Mouse (Mus musculus): ENCODE results near the gene Fam149b. TPM values are rescaled to one million over a fixed set of nuclear protein-coding genes. Genes with fewer than 3 reads are reported as not detected.

The Fam149b gene
- polyA plus RNA-seq, 1 experiment from 2014 or later, result 32.8 TPM

DNA sequence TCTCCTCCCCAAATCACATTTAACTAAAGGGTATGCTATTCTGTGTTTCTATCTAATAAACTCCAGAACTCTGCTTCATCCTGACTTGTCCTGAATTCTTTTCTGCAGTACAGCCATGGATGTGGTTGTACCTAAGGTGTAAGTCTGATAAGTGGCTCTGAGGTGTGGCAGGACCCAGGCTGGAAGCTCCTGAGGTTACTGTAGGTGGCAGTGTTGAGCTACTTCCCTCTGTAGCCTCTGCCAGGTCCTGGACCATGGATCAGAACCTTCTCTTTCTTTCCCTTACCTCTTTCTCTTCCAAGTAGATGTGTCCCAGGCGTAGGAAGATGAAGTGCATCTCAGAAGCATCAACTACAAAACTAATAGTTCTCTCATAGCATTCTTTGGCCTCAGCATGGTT is 52.1 kb downstream of the Fam149b start:
- Histone ChIP-seq H3K27ac (replicated peaks; ENCODE audit: low read depth, low read length) (no peak overlapping the region), H3K9ac (ENCODE audit: low read depth, low read length) (no peak overlapping the region), H3K27me3 (replicated peaks; ENCODE audit: control insufficient read depth, insufficient read depth, low read length) (no peaks in the 10 kb centered on the region), H3K4me2 (ENCODE audit: low read depth, low read length) (no peak overlapping the region), H3K4me3 (ENCODE audit: low read depth, low read length) (no peak overlapping the region), H3K4me1 (ENCODE audit: control insufficient read depth, insufficient read depth, low read length) (no peaks in the 10 kb centered on the region), H3K36me3 (ENCODE audit: control insufficient read depth, insufficient read depth, low read length) (no peaks in the 10 kb centered on the region), H3K9me3 (ENCODE audit: control insufficient read depth, low read length) (no peaks in the 10 kb centered on the region)
- DNase-seq (ENCODE audit: low spot score) (peak; percentile 30), ATAC-seq (ENCODE audit: low read depth) (peak; percentile 58; the same call in 1 of the 2 replicates)
- 54% methylated on average over 1 of the region's 1 CpGs for WGBS

DNA sequence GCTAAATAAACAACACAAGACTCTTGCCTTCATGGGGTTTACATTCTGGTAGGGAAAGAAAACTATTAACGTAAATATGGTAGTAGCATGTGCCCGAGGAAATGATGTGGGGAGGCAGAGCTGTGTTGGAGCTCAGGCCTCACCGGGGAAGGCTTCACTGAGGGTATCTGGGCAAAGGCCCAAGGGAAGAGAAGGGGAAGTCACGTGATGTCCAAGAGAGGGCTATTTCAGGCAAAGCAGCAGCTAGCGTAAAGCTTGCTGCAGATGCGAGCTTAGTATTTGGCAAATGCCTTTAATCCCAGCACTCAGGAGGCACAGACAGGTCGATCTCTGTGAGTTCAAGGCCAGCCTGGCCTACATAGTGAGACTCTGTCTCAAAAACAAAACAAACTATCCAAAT is 74.3 kb downstream of the Fam149b start:
- WGBS, result 62% methylated on average over 7 of the region's 7 CpGs
- no peak for ATAC-seq (ENCODE audit: low read depth)
- no peaks in the 10 kb centered on the region for H3K36me3 ChIP-seq (ENCODE audit: control insufficient read depth, insufficient read depth, low read length)
- no peaks in the 10 kb centered on the region for H3K4me1 ChIP-seq (ENCODE audit: control insufficient read depth, insufficient read depth, low read length)
- H3K27ac ChIP-seq (replicated peaks; ENCODE audit: low read depth, low read length), result no peak overlapping the region
- no peaks in the 10 kb centered on the region for H3K9me3 ChIP-seq (ENCODE audit: control insufficient read depth, low read length)
- no peak overlapping the region for H3K9ac ChIP-seq (ENCODE audit: low read depth, low read length)
- DNase-seq (ENCODE audit: low spot score), result no peak
- no peak overlapping the region for H3K4me3 ChIP-seq (ENCODE audit: low read depth, low read length)
- no peak overlapping the region for H3K4me2 ChIP-seq (ENCODE audit: low read depth, low read length)
- H3K27me3 ChIP-seq (replicated peaks; ENCODE audit: control insufficient read depth, insufficient read depth, low read length), result no peaks in the 10 kb centered on the region

DNA sequence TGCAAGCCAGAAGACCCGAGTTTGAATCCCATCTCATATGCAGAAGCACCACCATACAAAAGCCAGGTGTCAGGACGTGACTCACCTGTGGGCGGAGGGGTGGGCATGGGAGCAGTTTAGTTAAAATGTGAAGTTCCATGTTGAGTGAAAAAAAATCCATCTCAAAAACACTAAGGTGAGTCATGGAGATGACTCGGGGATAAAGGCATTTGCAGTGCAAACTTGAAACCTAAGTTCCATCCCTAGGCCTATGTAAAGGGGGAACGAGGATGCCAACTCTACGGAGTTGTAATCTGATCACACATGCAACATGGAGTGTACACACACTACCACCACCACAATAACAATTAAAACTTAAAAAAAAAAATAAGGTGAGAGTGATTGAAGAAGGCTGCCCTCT is 75.1 kb downstream of the Fam149b start:
- H3K9ac ChIP-seq (ENCODE audit: low read depth, low read length), result no peak overlapping the region
- H3K27ac ChIP-seq (replicated peaks; ENCODE audit: low read depth, low read length), result no peak overlapping the region
- DNase-seq (ENCODE audit: low spot score) (no peak), ATAC-seq (ENCODE audit: low read depth) (no peak)
- no peaks in the 10 kb centered on the region for H3K27me3 ChIP-seq (replicated peaks; ENCODE audit: control insufficient read depth, insufficient read depth, low read length)
- H3K4me2 ChIP-seq (ENCODE audit: low read depth, low read length), result no peak overlapping the region
- H3K36me3 ChIP-seq (ENCODE audit: control insufficient read depth, insufficient read depth, low read length), result no peaks in the 10 kb centered on the region
- no peaks in the 10 kb centered on the region for H3K4me1 ChIP-seq (ENCODE audit: control insufficient read depth, insufficient read depth, low read length)
- 81% methylated on average over 6 of the region's 6 CpGs for WGBS
- H3K4me3 ChIP-seq (ENCODE audit: low read depth, low read length), result no peak overlapping the region
- no peaks in the 10 kb centered on the region for H3K9me3 ChIP-seq (ENCODE audit: control insufficient read depth, low read length)

DNA sequence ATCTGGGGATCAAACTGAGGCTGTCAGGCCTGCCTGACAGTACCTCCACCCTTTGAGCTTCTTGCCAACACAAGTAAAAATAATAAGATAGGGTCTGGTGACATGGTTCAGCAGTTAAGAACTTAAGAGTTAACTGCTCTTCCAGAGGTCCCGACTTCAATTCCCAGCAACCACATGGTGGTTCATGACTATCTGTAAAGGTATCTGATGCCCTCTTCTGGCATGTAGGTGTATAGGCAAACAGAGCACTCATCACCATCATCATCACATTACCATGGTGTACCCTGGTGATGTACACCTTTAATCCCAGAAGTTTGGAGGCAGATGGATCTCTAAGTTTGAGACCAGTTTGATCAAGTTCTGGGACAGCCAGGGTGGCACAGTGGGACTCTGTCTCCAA is 80.6 kb downstream of the Fam149b start:
- Histone ChIP-seq H3K27me3 (replicated peaks; ENCODE audit: control insufficient read depth, insufficient read depth, low read length) (no peaks in the 10 kb centered on the region), H3K4me1 (ENCODE audit: control insufficient read depth, insufficient read depth, low read length) (no peaks in the 10 kb centered on the region), H3K36me3 (ENCODE audit: control insufficient read depth, insufficient read depth, low read length) (no peaks in the 10 kb centered on the region), H3K4me3 (ENCODE audit: low read depth, low read length) (no peak overlapping the region), H3K4me2 (ENCODE audit: low read depth, low read length) (no peak overlapping the region), H3K27ac (replicated peaks; ENCODE audit: low read depth, low read length) (no peak overlapping the region), H3K9ac (ENCODE audit: low read depth, low read length) (no peak overlapping the region), H3K9me3 (ENCODE audit: control insufficient read depth, low read length) (peaks cover 4% of the 10 kb centered on the region; the same call in 1 of the 2 replicates)
- DNase-seq (ENCODE audit: low spot score), result no peak
- 11% methylated on average over 1 of the region's 1 CpGs for WGBS
- ATAC-seq (ENCODE audit: low read depth), result no peak

DNA sequence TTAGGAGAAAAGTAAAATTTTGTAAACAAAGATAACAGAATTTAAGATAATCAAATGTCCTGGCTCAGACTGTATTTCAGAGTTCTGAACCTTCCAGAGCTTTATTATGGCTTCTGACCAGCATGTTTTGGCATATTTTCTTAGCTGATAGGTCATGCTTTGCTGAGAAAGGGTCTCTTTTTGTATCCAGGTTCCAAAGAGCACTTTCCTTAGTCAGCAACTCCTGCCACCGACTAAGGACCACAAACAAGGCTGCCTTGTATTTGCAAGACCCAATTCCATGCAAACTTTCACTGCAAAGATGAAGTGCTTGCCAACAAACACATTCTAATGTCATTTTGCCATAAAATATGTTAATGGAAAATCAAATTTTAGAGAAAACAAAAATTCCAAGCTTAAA is 81.9 kb downstream of the Fam149b start:
- H3K4me1 ChIP-seq (ENCODE audit: control insufficient read depth, insufficient read depth, low read length), result no peaks in the 10 kb centered on the region

DNA sequence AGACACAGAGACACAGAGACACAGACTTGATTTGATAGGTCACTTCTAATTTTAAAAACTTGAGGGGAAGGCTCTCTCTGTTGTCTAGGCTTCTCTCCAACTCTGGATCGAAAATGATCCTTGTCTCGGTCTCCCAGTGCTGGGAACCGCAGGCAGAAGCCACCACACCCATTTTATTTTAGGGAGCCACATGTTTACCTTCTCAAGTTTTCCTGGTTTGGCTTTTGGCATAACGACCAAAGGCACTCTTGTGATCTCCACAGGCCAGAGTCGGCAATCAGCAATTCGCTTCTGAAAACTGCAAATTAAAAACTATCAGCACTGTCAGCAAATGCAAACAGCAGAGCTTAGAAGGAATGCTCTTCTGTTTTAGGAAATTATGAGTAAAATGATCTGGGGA is 83.8 kb downstream of the Fam149b start:
- Histone ChIP-seq H3K4me2 (ENCODE audit: low read depth, low read length) (no peak overlapping the region), H3K27ac (replicated peaks; ENCODE audit: low read depth, low read length) (no peak overlapping the region; the same call in 1 of the 2 replicates), H3K27me3 (replicated peaks; ENCODE audit: control insufficient read depth, insufficient read depth, low read length) (no peaks in the 10 kb centered on the region), H3K4me1 (ENCODE audit: control insufficient read depth, insufficient read depth, low read length) (no peaks in the 10 kb centered on the region), H3K9ac (ENCODE audit: low read depth, low read length) (no peak overlapping the region), H3K36me3 (ENCODE audit: control insufficient read depth, insufficient read depth, low read length) (no peaks in the 10 kb centered on the region), H3K4me3 (ENCODE audit: low read depth, low read length) (no peak overlapping the region), H3K9me3 (ENCODE audit: control insufficient read depth, low read length) (peaks cover 4% of the 10 kb centered on the region; the same call in 1 of the 2 replicates)
- peak; percentile 73 for DNase-seq (ENCODE audit: low spot score)
- ATAC-seq (ENCODE audit: low read depth), result peak; percentile 53; the same call in 1 of the 2 replicates
- WGBS, result 51% methylated on average over 6 of the region's 6 CpGs

More for the DNA sequence above, 81.9 kb downstream of the Fam149b start:
- DNase-seq (ENCODE audit: low spot score) (peak; percentile 59), ATAC-seq (ENCODE audit: low read depth) (no peak)
- Histone ChIP-seq H3K9me3 (ENCODE audit: control insufficient read depth, low read length) (peaks cover 4% of the 10 kb centered on the region; the same call in 1 of the 2 replicates), H3K9ac (ENCODE audit: low read depth, low read length) (no peak overlapping the region), H3K4me3 (ENCODE audit: low read depth, low read length) (no peak overlapping the region), H3K36me3 (ENCODE audit: control insufficient read depth, insufficient read depth, low read length) (no peaks in the 10 kb centered on the region), H3K4me2 (ENCODE audit: low read depth, low read length) (no peak overlapping the region), H3K27ac (replicated peaks; ENCODE audit: low read depth, low read length) (no peak overlapping the region), H3K27me3 (replicated peaks; ENCODE audit: control insufficient read depth, insufficient read depth, low read length) (no peaks in the 10 kb centered on the region)
- WGBS, result 43% methylated on average over 1 of the region's 1 CpGs

DNA sequence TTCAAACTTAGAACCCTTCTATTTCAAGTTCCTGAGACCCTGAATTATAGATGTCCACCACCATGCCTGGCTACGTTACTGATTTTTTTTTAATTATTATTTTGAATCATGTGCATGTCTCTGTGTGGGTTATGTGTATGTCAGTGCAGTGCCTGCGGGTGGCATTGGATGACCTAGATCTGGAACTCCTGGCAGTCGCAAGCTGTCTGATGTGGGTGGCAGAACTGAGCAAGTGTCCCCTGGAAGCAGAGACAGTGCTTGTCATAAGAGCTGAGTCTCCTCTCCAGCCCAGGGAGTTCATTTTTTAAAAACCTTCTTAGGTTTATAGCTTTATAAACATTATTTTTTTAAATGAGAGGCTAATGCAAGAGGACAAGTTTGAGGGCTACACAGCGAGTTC is 84.5 kb downstream of the Fam149b start:
- no peak overlapping the region for H3K4me2 ChIP-seq (ENCODE audit: low read depth, low read length)
- DNase-seq (ENCODE audit: low spot score), result no peak
- no peaks in the 10 kb centered on the region for H3K4me1 ChIP-seq (ENCODE audit: control insufficient read depth, insufficient read depth, low read length)
- H3K27me3 ChIP-seq (replicated peaks; ENCODE audit: control insufficient read depth, insufficient read depth, low read length), result no peaks in the 10 kb centered on the region
- no peak overlapping the region for H3K4me3 ChIP-seq (ENCODE audit: low read depth, low read length)
- no peak for ATAC-seq (ENCODE audit: low read depth)
- H3K9ac ChIP-seq (ENCODE audit: low read depth, low read length), result no peak overlapping the region
- 80% methylated on average over 4 of the region's 4 CpGs for WGBS
- H3K27ac ChIP-seq (replicated peaks; ENCODE audit: low read depth, low read length), result no peak overlapping the region; the same call in 1 of the 2 replicates
- peaks cover 4% of the 10 kb centered on the region; the same call in 1 of the 2 replicates for H3K9me3 ChIP-seq (ENCODE audit: control insufficient read depth, low read length)
- H3K36me3 ChIP-seq (ENCODE audit: control insufficient read depth, insufficient read depth, low read length), result no peaks in the 10 kb centered on the region

Other genes with a start within 250 kb of the Fam149b start
- gene Saysd1, start 209.6 kb upstream of the Fam149b start, polyA plus RNA-seq (2014; fragmentation: Nextera tagmentation; extraction: Ambion mirVana), result 14.2 and 14.6 TPM in 2 replicates
- 4.4 and 4.9 TPM in 2 replicates for gene Kcnk5, start 166.4 kb upstream of the Fam149b start, polyA plus RNA-seq (2014; fragmentation: Nextera tagmentation; extraction: Ambion mirVana)
- gene Kcnk16, start 79.0 kb upstream of the Fam149b start, polyA plus RNA-seq (2014; fragmentation: Nextera tagmentation; extraction: Ambion mirVana), result 0.47 and 0.54 TPM in 2 replicates
- 11.0 and 13.1 TPM in 2 replicates for gene Nudt13, start 53.5 kb upstream of the Fam149b start, polyA plus RNA-seq (2014; fragmentation: Nextera tagmentation; extraction: Ambion mirVana)
- 46.9 and 49.4 TPM in 2 replicates for gene Ecd, start within 50 bp of the Fam149b start, polyA plus RNA-seq (2014; fragmentation: Nextera tagmentation; extraction: Ambion mirVana)
- 141 and 155 TPM in 2 replicates for gene Dnajc9, start 40.7 kb downstream of the Fam149b start, polyA plus RNA-seq (2014; fragmentation: Nextera tagmentation; extraction: Ambion mirVana)
- 92.3 and 94.4 TPM in 2 replicates for gene Mrps16, start 45.5 kb downstream of the Fam149b start, polyA plus RNA-seq (2014; fragmentation: Nextera tagmentation; extraction: Ambion mirVana)
- 0.77 and 3.2 TPM in 2 replicates for gene Cfap70, start 104.1 kb downstream of the Fam149b start, polyA plus RNA-seq (2014; fragmentation: Nextera tagmentation; extraction: Ambion mirVana)
- gene Anxa7, start 132.0 kb downstream of the Fam149b start, polyA plus RNA-seq (2014; fragmentation: Nextera tagmentation; extraction: Ambion mirVana), result 47.5 and 48.3 TPM in 2 replicates
- 2.9 and 4.0 TPM in 2 replicates for gene Mss51, start 148.7 kb downstream of the Fam149b start, polyA plus RNA-seq (2014; fragmentation: Nextera tagmentation; extraction: Ambion mirVana)
- 68.5 and 78.4 TPM in 2 replicates for gene Ppp3cb, start 198.4 kb downstream of the Fam149b start, polyA plus RNA-seq (2014; fragmentation: Nextera tagmentation; extraction: Ambion mirVana)